Mouse (Mus musculus): ENCODE measurements around the gene Tsr3. TPM values are rescaled to one million over a fixed set of nuclear protein-coding genes. Genes with fewer than 3 reads are reported as not detected.

Tsr3 gene
- total and polyA plus RNA-seq, 3 experiments = 35.2 to 50.5 TPM; not detected in 1

- peak in 1 of 2 experiments; percentile 4; a peak in 1 of 4 replicates for TF ChIP-seq EP300 (IDR thresholded peaks at IDR 0.05; ENCODE audit: low read depth in 1 of 2, low read length in 2 of 2)
- no peak for TF ChIP-seq ZNF384 (IDR thresholded peaks at IDR 0.05; ENCODE audit: low read depth, low read length)
- TF ChIP-seq POLR2AphosphoS2 (IDR thresholded peaks at IDR 0.05; ENCODE audit: low read length) = peak; percentile 88
- TF ChIP-seq GATA1 (IDR thresholded peaks at IDR 0.05; ENCODE audit: low read depth, low read length) = peak; percentile 88
- TF ChIP-seq MAZ (IDR thresholded peaks at IDR 0.05; ENCODE audit: low read depth, low read length) = no peak
- TF ChIP-seq TAL1 (IDR thresholded peaks at IDR 0.05; ENCODE audit: low read length) = no peak
- TF ChIP-seq UBTF (IDR thresholded peaks at IDR 0.05; ENCODE audit: borderline replicate concordance, insufficient read depth, low read depth, low read length) = no peak
- TF ChIP-seq SMC3 (IDR thresholded peaks at IDR 0.05; ENCODE audit: low read depth, low read length) = no peak
- no peak for TF ChIP-seq BHLHE40 (IDR thresholded peaks at IDR 0.05; ENCODE audit: borderline replicate concordance, low read depth, low read length)
- TF ChIP-seq MEF2A (IDR thresholded peaks at IDR 0.05; ENCODE audit: extremely low read depth, insufficient replicate concordance, low read depth, low read length, poor library complexity, severe bottlenecking) = no peak
- no peak for TF ChIP-seq JUND (IDR thresholded peaks at IDR 0.05; ENCODE audit: low read depth, low read length)
- TF ChIP-seq NELFE (IDR thresholded peaks at IDR 0.05; ENCODE audit: low read depth, low read length) = peak; percentile 87
- peak; percentile 81 for TF ChIP-seq SIN3A (IDR thresholded peaks at IDR 0.05; ENCODE audit: low read length)
- peak; percentile 61 to 94 for TF ChIP-seq POLR2A (IDR thresholded peaks at IDR 0.05; ENCODE audit: control insufficient read depth in 1 of 2, insufficient read depth in 1 of 2, low read depth in 1 of 2, low read length in 2 of 2, poor library complexity in 1 of 2)
Measured at GRCm38 (mm10) chr17:25282133-25282532, 42.2 kb downstream of the Tsr3 start (continued).

- Histone ChIP-seq H3K4me3 (ENCODE audit: control insufficient read depth in 1 of 2, insufficient read depth in 1 of 2, low read depth in 2 of 2, low read length in 2 of 2) (no peak overlapping the region), H3K36me3 (ENCODE audit: control insufficient read depth in 1 of 2, insufficient read depth in 2 of 2, low read length in 2 of 2) (peaks cover 0 to 3% of the 10 kb centered on the region in 2 experiments; a peak in 1 of 4 replicates), H3K27ac (ENCODE audit: control insufficient read depth, low read depth, low read length) (no peak overlapping the region), H3K79me2 (ENCODE audit: control insufficient read depth, insufficient read depth, low read length, poor library complexity) (no peaks in the 10 kb centered on the region), H3K4me1 (ENCODE audit: control insufficient read depth in 1 of 2, insufficient read depth in 2 of 2, low read length in 2 of 2) (peaks cover 2 to 12% of the 10 kb centered on the region in 2 experiments; a peak in 1 of 4 replicates), H3K9ac (ENCODE audit: control insufficient read depth, low read depth, low read length, poor library complexity, severe bottlenecking) (no peak overlapping the region), H3K27me3 (ENCODE audit: control insufficient read depth in 1 of 2, insufficient read depth in 2 of 2, low read length in 2 of 2) (no peaks in the 10 kb centered on the region), H3K9me3 (replicated peaks; ENCODE audit: insufficient read depth, low read length) (no peaks in the 10 kb centered on the region)
- peak; percentile 86 for DNase-seq (ENCODE audit: low read depth, low spot score)
- TF ChIP-seq SMC3 (IDR thresholded peaks at IDR 0.05; ENCODE audit: low read depth, low read length) (peak; percentile 84), RCOR1 (IDR thresholded peaks at IDR 0.05; ENCODE audit: low read depth, low read length) (no peak), USF1 (IDR thresholded peaks at IDR 0.05; ENCODE audit: low read depth, low read length) (no peak), SIN3A (IDR thresholded peaks at IDR 0.05; ENCODE audit: low read length) (peak; percentile 57; the same call in 1 of the 2 replicates), POLR2AphosphoS5 (IDR thresholded peaks at IDR 0.05; ENCODE audit: borderline replicate concordance, low read depth, low read length) (no peak), KAT2A (conservative IDR thresholded peaks at IDR 0.05; ENCODE audit: low read depth, low read length) (no peak), CTCF (IDR thresholded peaks at IDR 0.05 in 2 of 3, conservative IDR thresholded peaks at IDR 0.05 in 1 of 3; ENCODE audit: control insufficient read depth in 1 of 3, insufficient read depth in 1 of 3, low read depth in 2 of 3, low read length in 3 of 3, poor library complexity in 1 of 3, severe bottlenecking in 1 of 3) (peak; percentile 84 to 99 (median 97)), GABPA (IDR thresholded peaks at IDR 0.05; ENCODE audit: low read depth, low read length) (no peak), USF2 (IDR thresholded peaks at IDR 0.05; ENCODE audit: borderline replicate concordance in 1 of 2, insufficient read depth in 1 of 2, low read depth in 1 of 2, low read length in 2 of 2) (no peak), HCFC1 (IDR thresholded peaks at IDR 0.05; ENCODE audit: low read depth, low read length) (no peak), BHLHE40 (IDR thresholded peaks at IDR 0.05; ENCODE audit: borderline replicate concordance, low read depth, low read length) (no peak), MYB (IDR thresholded peaks at IDR 0.05; ENCODE audit: low read depth, low read length) (no peak), E2F4 (IDR thresholded peaks at IDR 0.05; ENCODE audit: borderline replicate concordance, low read depth, low read length) (no peak), ZKSCAN1 (IDR thresholded peaks at IDR 0.05; ENCODE audit: low read depth, low read length) (no peak), TCF12 (IDR thresholded peaks at IDR 0.05; ENCODE audit: low read depth, low read length) (no peak), MEF2A (IDR thresholded peaks at IDR 0.05; ENCODE audit: extremely low read depth, insufficient replicate concordance, low read depth, low read length, poor library complexity, severe bottlenecking) (no peak), TAL1 (IDR thresholded peaks at IDR 0.05; ENCODE audit: low read length) (no peak), POLR2A (IDR thresholded peaks at IDR 0.05; ENCODE audit: control insufficient read depth in 1 of 2, insufficient read depth in 1 of 2, low read depth in 1 of 2, low read length in 2 of 2, poor library complexity in 1 of 2) (no peak), TBP (IDR thresholded peaks at IDR 0.05; ENCODE audit: low read depth, low read length) (no peak), ZC3H11A (IDR thresholded peaks at IDR 0.05; ENCODE audit: low read depth, low read length) (peak; percentile 81), ZMIZ1 (IDR thresholded peaks at IDR 0.05; ENCODE audit: low read depth, low read length) (no peak), JUND (IDR thresholded peaks at IDR 0.05; ENCODE audit: low read depth, low read length) (no peak), MAFK (IDR thresholded peaks at IDR 0.05; ENCODE audit: borderline replicate concordance, low read depth, low read length) (no peak), RAD21 (IDR thresholded peaks at IDR 0.05; ENCODE audit: low read depth, low read length) (peak; percentile 88), MXI1 (IDR thresholded peaks at IDR 0.05; ENCODE audit: low read depth, low read length) (0 out of 2 replicates have a peak, but pooled peaks have one; percentile 19), MYC (IDR thresholded peaks at IDR 0.05; ENCODE audit: low read depth, low read length) (0 out of 2 replicates have a peak, but pooled peaks have one; percentile 37), GATA1 (IDR thresholded peaks at IDR 0.05; ENCODE audit: low read depth, low read length) (no peak)
Measured at GRCm38 (mm10) chr17:25285033-25285432, 45.1 kb downstream of the Tsr3 start.

All from MEL (cell line).